Mouse (Mus musculus) neutrophil, adult 5-6 weeks (primary cell): ENCODE measurements around the gene Ddx41. TPM values are rescaled to one million over a fixed set of nuclear protein-coding genes. Genes with fewer than 3 reads are reported as not detected.

Experiments
- ATAC-seq: fragments of 151-379, 151-347 bp; 2 replicates; pipeline ENCODE4 v1.8.0; 2017; ENCODE audit warnings: mild to moderate bottlenecking, moderate TSS enrichment; ENCODE audit not compliant: insufficient number of reproducible peaks, poor library complexity, low FRiP score, severe bottlenecking; ENCODE audit errors: extremely low read depth
- total RNA-seq: library from RNA; stranded (forward); fragments of 200-1000 nt; gene quantifications from 2 replicates; pipeline ENCODE4 v1.2.3, GENCODE M21; 2017

The Ddx41 gene
- total RNA-seq, 1 experiment from 2014 or later = 116 TPM

DNA sequence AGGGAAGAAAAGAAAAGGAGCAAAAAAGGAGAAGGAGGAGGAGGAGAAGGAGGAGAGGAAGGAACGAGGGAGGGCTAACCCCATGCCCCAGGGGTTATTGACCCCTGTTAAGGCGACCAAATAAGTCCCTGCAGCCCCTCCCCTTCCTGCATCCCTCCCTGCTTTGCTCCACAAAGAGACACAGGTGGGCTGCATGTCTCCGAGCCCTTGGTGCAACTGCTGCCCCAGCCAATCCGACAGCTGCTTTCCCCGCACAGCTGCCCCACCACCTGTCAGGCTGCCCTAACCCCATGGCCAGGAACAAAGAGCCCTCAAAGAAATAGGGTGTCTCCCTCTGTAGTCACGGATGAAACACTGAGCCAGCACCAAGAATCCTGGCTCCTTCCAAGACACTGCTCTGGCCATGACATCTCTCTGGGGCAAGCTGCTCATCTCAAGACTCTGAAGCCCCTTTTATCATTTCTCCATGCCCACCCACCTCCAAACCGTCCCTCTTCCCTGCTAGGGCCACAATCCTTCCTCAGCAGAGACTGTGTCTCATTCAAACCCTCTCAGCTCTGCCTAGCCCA lies 51.9 kb downstream of the Ddx41 start:
- no peak for ATAC-seq

- ATAC-seq = no peak
Observed at GRCm38 (mm10) chr13:55483593-55483992, 52.9 kb downstream of the Ddx41 start.

GRCm38 (mm10) chr13:55483071-55483470 lies 53.4 kb downstream of the Ddx41 start:
- no peak for ATAC-seq

GRCm38 (mm10) chr13:55482542-55482941 lies 53.9 kb downstream of the Ddx41 start:
- no peak for ATAC-seq

Other genes with a start within 250 kb of the Ddx41 start
- gene Prelid1, start 216.2 kb downstream of the Ddx41 start, total RNA-seq = 95.5 and 96.0 TPM in 2 replicates
- gene Rab24, start 214.7 kb downstream of the Ddx41 start, total RNA-seq = 60.8 and 61.9 TPM in 2 replicates
- gene Mxd3, start 206.8 kb downstream of the Ddx41 start, total RNA-seq = 0.61 and 1.7 TPM in 2 replicates
- gene Lman2, start 173.9 kb downstream of the Ddx41 start, total RNA-seq = 75.9 and 87.7 TPM in 2 replicates
- gene Rgs14, start 166.9 kb downstream of the Ddx41 start, total RNA-seq = 85.4 and 90.5 TPM in 2 replicates
- 0.25 and 0.35 TPM in 2 replicates for gene Slc34a1, start 138.5 kb downstream of the Ddx41 start, total RNA-seq
- gene Pfn3, start 121.4 kb downstream of the Ddx41 start, total RNA-seq = not detected in 2 replicates
- 2.6 and 2.8 TPM in 2 replicates for gene F12, start 109.9 kb downstream of the Ddx41 start, total RNA-seq
- gene Grk6, start 91.6 kb downstream of the Ddx41 start, total RNA-seq = 362 and 371 TPM in 2 replicates
- 12.3 and 14.1 TPM in 2 replicates for gene Prr7, start 72.4 kb downstream of the Ddx41 start, total RNA-seq
- 0.12 TPM in 2 replicates for gene Dbn1, start 48.5 kb downstream of the Ddx41 start, total RNA-seq
- gene Pdlim7, start 23.0 kb downstream of the Ddx41 start, total RNA-seq = 43.2 and 47.3 TPM in 2 replicates
- 193 and 198 TPM in 2 replicates for gene Dok3, start 7.4 kb downstream of the Ddx41 start, total RNA-seq
- 108 and 118 TPM in 2 replicates for gene Fam193b, start 34.5 kb upstream of the Ddx41 start, total RNA-seq
- 68.9 and 74.4 TPM in 2 replicates for gene Tmed9, start 37.1 kb upstream of the Ddx41 start, total RNA-seq
- 14.7 and 19.1 TPM in 2 replicates for gene B4galt7, start 63.2 kb upstream of the Ddx41 start, total RNA-seq
- 29.3 and 53.3 TPM in 2 replicates for gene Caml, start 86.3 kb upstream of the Ddx41 start, total RNA-seq
- 206 and 230 TPM in 2 replicates for gene Ddx46, start 98.4 kb upstream of the Ddx41 start, total RNA-seq
- 42.8 and 43.5 TPM in 2 replicates for gene B230219D22Rik, start 156.5 kb upstream of the Ddx41 start, total RNA-seq
- 25.3 and 31.1 TPM in 2 replicates for gene Txndc15, start 178.0 kb upstream of the Ddx41 start, total RNA-seq
- gene Pcbd2, start 190.7 kb upstream of the Ddx41 start, total RNA-seq = 8.7 and 17.8 TPM in 2 replicates
- gene Catsper3, start 247.9 kb upstream of the Ddx41 start, total RNA-seq = not detected in 2 replicates